Mouse (Mus musculus): ENCODE data around the gene Ebf1.

DNA sequence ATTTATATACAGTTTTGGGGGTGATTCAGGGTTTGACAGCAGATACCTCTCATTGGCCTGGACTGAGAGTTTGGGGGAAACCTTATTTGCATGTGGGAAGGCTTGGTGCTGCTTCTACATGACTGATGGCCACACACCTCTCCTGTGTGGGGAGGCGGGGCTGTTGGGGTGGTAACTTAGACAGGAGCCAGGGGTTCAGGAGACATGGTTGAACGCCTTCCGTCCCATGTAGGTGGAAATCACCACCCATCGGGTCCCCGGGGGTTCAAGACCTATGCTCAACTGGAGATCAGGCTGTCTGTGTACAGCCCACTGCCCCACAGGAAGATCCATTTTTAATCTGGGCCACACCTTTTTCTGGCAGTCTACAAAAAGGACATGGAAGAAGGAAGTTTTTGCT is 42.3 kb upstream of the Ebf1 start:
- TF ChIP-seq CTCF (IDR thresholded peaks at IDR 0.05; ENCODE audit: extremely low read depth, insufficient read depth, insufficient read length, insufficient replicate concordance) (no peak), POLR2A (IDR thresholded peaks at IDR 0.05; ENCODE audit: low read depth, low read length) (no peak)
